ENCODE assay signal across 12 mouse cellular contexts in genomic region chr7:132804461-132804860, GRCm38 (mm10). TPM values are rescaled to one million over a fixed set of nuclear protein-coding genes. Genes with fewer than 3 reads are reported as not detected.
DNase-seq lines count a peak whose midpoint lies in the region; ATAC-seq and TF ChIP-seq lines count a peak whose summit lies in the region.
"Had no signal": no experiment of that assay in that cellular context is flagged by ENCODE, and none has a peak within 500 bp of the region (broad histone marks: within the 10 kb centered on the region; RNA-seq: fewer than 3 reads in every experiment).

No protein-coding gene starts in this region.

- peaks cover 65% of the 10 kb centered on the region for H3K4me1 ChIP-seq in kidney, postnatal 0 days (replicated peaks; ENCODE audit: insufficient read depth, low read length)
- peaks cover 88% of the 10 kb centered on the region for H3K4me1 ChIP-seq in brown adipose tissue, adult 24 weeks (ENCODE audit: control insufficient read depth, insufficient read depth, insufficient read length, low read length)

- DNase-seq in cerebellum, adult 11 months = peak; percentile 39
- DNase-seq in cerebellum, postnatal 4 days (ENCODE audit: low spot score in 2 of 2) = no peak
- no peak for DNase-seq in kidney, postnatal 0 days (ENCODE audit: low spot score)
- no peak for DNase-seq in kidney, adult 11 months
- DNase-seq in heart, postnatal 36 days = peak; percentile 25
- DNase-seq in T-cell, adult 2 months (ENCODE audit: low spot score) = no peak
- DNase-seq in left cerebral cortex, postnatal 25 days (ENCODE audit: low spot score in 2 of 2) = no peak

- H3K9ac ChIP-seq in kidney, postnatal 0 days (ENCODE audit: low read depth, low read length) = no peak overlapping the region
- H3K9ac ChIP-seq: embryonic facial prominence, embryonic 12.5 days; hindbrain, embryonic 15.5 days; neural tube, embryonic 12.5 days had no signal

- peak overlapping the region; percentile 48; the same call in 1 of the 2 replicates for H3K27ac ChIP-seq in kidney, postnatal 0 days
- H3K27ac ChIP-seq in brown adipose tissue, adult 24 weeks (replicated peaks; ENCODE audit: low read depth, low read length) = peak overlapping the region; percentile 94
- H3K27ac ChIP-seq: embryonic facial prominence, embryonic 12.5 days; hindbrain, embryonic 15.5 days; neural tube, embryonic 12.5 days had no signal

- WGBS in kidney, postnatal 0 days = 54% methylated on average over 7 of the region's 7 CpGs

- no peak for ATAC-seq in kidney, postnatal 0 days (replicated peaks; ENCODE audit: low FRiP score, low read depth)
- ATAC-seq: Patski had no signal

- intact Hi-C loops in heart, postnatal 36 days (cut with DNase I) = no loop called here
- intact Hi-C loops in left cerebral cortex, postnatal 25 days (cut with DNase I) = no loop called here

- 0 out of 2 replicates have a peak, but pooled peaks cover 2% of the 10 kb centered on the region for H3K36me3 ChIP-seq in kidney, postnatal 0 days (ENCODE audit: insufficient read depth, low read length)
- H3K36me3 ChIP-seq: embryonic facial prominence, embryonic 12.5 days; hindbrain, embryonic 15.5 days; neural tube, embryonic 12.5 days had no signal

- H3K27me3 ChIP-seq in kidney, postnatal 0 days (ENCODE audit: insufficient read depth, low read length) = no peaks in the 10 kb centered on the region
- H3K27me3 ChIP-seq: embryonic facial prominence, embryonic 12.5 days; hindbrain, embryonic 15.5 days; neural tube, embryonic 12.5 days; Patski had no signal

- H3K9me3 ChIP-seq in kidney, postnatal 0 days (replicated peaks; ENCODE audit: low read length) = no peaks in the 10 kb centered on the region
- H3K9me3 ChIP-seq: embryonic facial prominence, embryonic 12.5 days; hindbrain, embryonic 15.5 days; neural tube, embryonic 12.5 days had no signal

- TF ChIP-seq CTCF in kidney, postnatal 0 days (IDR thresholded peaks at IDR 0.05; ENCODE audit: low read depth) = no peak

- no peak overlapping the region for H3K4me3 ChIP-seq in kidney, postnatal 0 days (replicated peaks; ENCODE audit: low read depth, low read length)
- H3K4me3 ChIP-seq in brown adipose tissue, adult 24 weeks (ENCODE audit: insufficient read depth, low read depth, low read length) = no peak overlapping the region
- H3K4me3 ChIP-seq: embryonic facial prominence, embryonic 12.5 days; hindbrain, embryonic 15.5 days; neural tube, embryonic 12.5 days had no signal

- H3K4me2 ChIP-seq in kidney, postnatal 0 days (ENCODE audit: low read length) = no peak overlapping the region
- H3K4me2 ChIP-seq: embryonic facial prominence, embryonic 12.5 days; hindbrain, embryonic 15.5 days; neural tube, embryonic 12.5 days had no signal

RNA-seq across cellular contexts. Expression of gene Fam53b, which starts 9.2 kb away (rescaled TPM):
- 17.1 and 17.5 TPM in 2 replicates for polyA plus RNA-seq in kidney, postnatal 0 days (2015; fragmentation: Nextera tagmentation; extraction: Ambion mirVana)
- 44.1 and 50.2 TPM in 2 replicates for polyA plus RNA-seq in brown adipose tissue, adult 24 weeks (2012; ENCODE audit: insufficient read depth, insufficient read length, missing spikeins)
- 10 to 100 TPM; 22.7 to 25.5 TPM for total RNA-seq in heart, postnatal 36 days (2021)
- total RNA-seq in left cerebral cortex, postnatal 25 days (2021) = 10 to 100 TPM; 48.1 to 50.7 TPM

RNA-seq across cellular contexts. Expression of gene Eef1akmt2, which starts 48.0 kb away (rescaled TPM):
- 74.0 and 76.6 TPM in 2 replicates for polyA plus RNA-seq in kidney, postnatal 0 days (2015; fragmentation: Nextera tagmentation; extraction: Ambion mirVana)
- 28.0 and 35.9 TPM in 2 replicates for polyA plus RNA-seq in brown adipose tissue, adult 24 weeks (2012; ENCODE audit: insufficient read depth, insufficient read length, missing spikeins)
- 10 to 100 TPM in 1 of 2 experiments, 1 to 10 TPM in 1; 8.3 to 10.4 TPM for total RNA-seq in heart, postnatal 36 days (2021)
- total RNA-seq in left cerebral cortex, postnatal 25 days (2021) = 10 to 100 TPM; 31.0 to 33.4 TPM

RNA-seq across cellular contexts. Expression of gene Abraxas2, which starts 54.6 kb away (rescaled TPM):
- 31.1 and 35.5 TPM in 2 replicates for polyA plus RNA-seq in kidney, postnatal 0 days (2015; fragmentation: Nextera tagmentation; extraction: Ambion mirVana)
- polyA plus RNA-seq in brown adipose tissue, adult 24 weeks (2012; ENCODE audit: insufficient read depth, insufficient read length, missing spikeins) = 24.7 and 25.6 TPM in 2 replicates
- 10 to 100 TPM; 18.8 to 23.3 TPM for total RNA-seq in heart, postnatal 36 days (2021)
- 10 to 100 TPM; 27.5 to 29.3 TPM for total RNA-seq in left cerebral cortex, postnatal 25 days (2021)

Comparison
In these comparisons a context has a peak if more than half of its experiments do, and no peak if none do; other contexts are left out.
1. DNase-seq: peak in cerebellum, adult 11 months (single experiment) and heart, postnatal 36 days (2 of 2); none in cerebellum, postnatal 4 days (0 of 2), kidney, postnatal 0 days (single experiment), kidney, adult 11 months (single experiment), T-cell, adult 2 months (single experiment) and left cerebral cortex, postnatal 25 days (0 of 2).